Mouse (Mus musculus): ENCODE results near the gene Psmd3. TPM values are rescaled to one million over a fixed set of nuclear protein-coding genes. Genes with fewer than 3 reads are reported as not detected.
A peak's percentile ranks its signal among the peaks of the same experiment; 100 is the strongest.
"Not testable (repeated sequence)": the region's sequence is repeated elsewhere in the genome, so short reads cannot be mapped to it uniquely, and the experiment has no call there.

The Psmd3 gene
- polyA plus RNA-seq, 1 experiment from 2014 or later, result 165 TPM

- peak overlapping the region; percentile 78 for H3K27ac ChIP-seq (replicated peaks)
- no peak for ATAC-seq (ENCODE audit: extremely low read depth, insufficient number of reproducible peaks, low FRiP score, low TSS enrichment)
- H3K4me2 ChIP-seq, result peak overlapping the region; percentile 47
- WGBS, result 47% methylated on average over 24 of the region's 24 CpGs
- peaks cover 52% of the 10 kb centered on the region for H3K36me3 ChIP-seq
- H3K9me3 ChIP-seq, result no peaks in the 10 kb centered on the region
- 0 out of 2 replicates have a peak overlapping the region, but pooled peaks have one; percentile 0 for H3K4me3 ChIP-seq
- H3K27me3 ChIP-seq (replicated peaks), result no peaks in the 10 kb centered on the region
- H3K9ac ChIP-seq, result peak overlapping the region; percentile 64
- H3K4me1 ChIP-seq, result peaks cover 35% of the 10 kb centered on the region
These were observed 39.3 kb downstream of the Psmd3 start for GRCm38 (mm10) chr11:98721458-98722226.

- Histone ChIP-seq H3K9me3 (no peaks in the 10 kb centered on the region), H3K27ac (replicated peaks) (no peak overlapping the region), H3K9ac (no peak overlapping the region), H3K4me1 (peaks cover 30% of the 10 kb centered on the region), H3K36me3 (peaks cover 49% of the 10 kb centered on the region), H3K4me2 (no peak overlapping the region), H3K4me3 (no peak overlapping the region), H3K27me3 (replicated peaks) (no peaks in the 10 kb centered on the region)
- WGBS, result 67% methylated on average over 7 of the region's 7 CpGs
- ATAC-seq (ENCODE audit: extremely low read depth, insufficient number of reproducible peaks, low FRiP score, low TSS enrichment), result no peak
These were observed 40.7 kb downstream of the Psmd3 start for GRCm38 (mm10) chr11:98723098-98723497.

GRCm38 (mm10) chr11:98725926-98726506 lies 43.7 kb downstream of the Psmd3 start:
- WGBS, result 91% methylated on average over 15 of the region's 15 CpGs
- no peaks in the 10 kb centered on the region for H3K9me3 ChIP-seq
- H3K4me3 ChIP-seq, result no peak overlapping the region
- ATAC-seq (ENCODE audit: extremely low read depth, insufficient number of reproducible peaks, low FRiP score, low TSS enrichment), result no peak
- no peak overlapping the region for H3K9ac ChIP-seq
- H3K4me2 ChIP-seq, result no peak overlapping the region
- H3K4me1 ChIP-seq, result peaks cover 25% of the 10 kb centered on the region
- peaks cover 40% of the 10 kb centered on the region for H3K36me3 ChIP-seq
- H3K27ac ChIP-seq (replicated peaks), result no peak overlapping the region
- H3K27me3 ChIP-seq (replicated peaks), result no peaks in the 10 kb centered on the region

GRCm38 (mm10) chr11:98729119-98729588 lies 46.8 kb downstream of the Psmd3 start, which contains the start of gene Med24:
Gene Med24 (minus strand): TSS chr11:98729435.
- Histone ChIP-seq H3K9me3 (0 out of 2 replicates have a peak, but pooled peaks cover 2% of the 10 kb centered on the region), H3K27me3 (replicated peaks) (no peaks in the 10 kb centered on the region), H3K27ac (replicated peaks) (0 out of 2 replicates have a peak within 1 kb of the TSS, but pooled peaks have one; percentile 16), H3K36me3 (peaks cover 36% of the 10 kb centered on the region), H3K4me1 (peaks cover 10% of the 10 kb centered on the region), H3K4me3 (peak within 1 kb of the TSS; percentile 68), H3K9ac (peak within 1 kb of the TSS; percentile 80), H3K4me2 (peak within 1 kb of the TSS; percentile 80)
- ATAC-seq (ENCODE audit: extremely low read depth, insufficient number of reproducible peaks, low FRiP score, low TSS enrichment), result peak; percentile 80; the same call in 1 of the 2 replicates
- WGBS, result 0% methylated on average over 16 of the region's 16 CpGs

GRCm38 (mm10) chr11:98730727-98731126 lies 48.4 kb downstream of the Psmd3 start:
- WGBS, result 59% methylated on average over 4 of the region's 4 CpGs
- H3K4me1 ChIP-seq, result peaks cover 10% of the 10 kb centered on the region
- no peak for ATAC-seq (ENCODE audit: extremely low read depth, insufficient number of reproducible peaks, low FRiP score, low TSS enrichment)
- no peak overlapping the region for H3K4me3 ChIP-seq
- H3K36me3 ChIP-seq, result peaks cover 20% of the 10 kb centered on the region
- H3K9me3 ChIP-seq, result 0 out of 2 replicates have a peak, but pooled peaks cover 5% of the 10 kb centered on the region
- H3K4me2 ChIP-seq, result no peak overlapping the region
- H3K27ac ChIP-seq (replicated peaks), result no peak overlapping the region
- H3K27me3 ChIP-seq (replicated peaks), result no peaks in the 10 kb centered on the region
- H3K9ac ChIP-seq, result no peak overlapping the region

- Histone ChIP-seq H3K27me3 (replicated peaks) (no peaks in the 10 kb centered on the region), H3K4me3 (no peak overlapping the region), H3K27ac (replicated peaks) (no peak overlapping the region), H3K9me3 (0 out of 2 replicates have a peak, but pooled peaks cover 5% of the 10 kb centered on the region), H3K4me2 (no peak overlapping the region), H3K9ac (no peak overlapping the region), H3K36me3 (peaks cover 16% of the 10 kb centered on the region), H3K4me1 (peaks cover 10% of the 10 kb centered on the region)
- 48% methylated on average over 5 of the region's 5 CpGs for WGBS
- ATAC-seq (ENCODE audit: extremely low read depth, insufficient number of reproducible peaks, low FRiP score, low TSS enrichment), result no peak
These were observed 48.8 kb downstream of the Psmd3 start for GRCm38 (mm10) chr11:98731134-98731533.

- 83% methylated on average over 3 of the region's 3 CpGs for WGBS
- no peak overlapping the region for H3K27ac ChIP-seq (replicated peaks)
- 0 out of 2 replicates have a peak, but pooled peaks cover 5% of the 10 kb centered on the region for H3K9me3 ChIP-seq
- H3K9ac ChIP-seq, result no peak overlapping the region
- ATAC-seq (ENCODE audit: extremely low read depth, insufficient number of reproducible peaks, low FRiP score, low TSS enrichment), result no peak
- no peaks in the 10 kb centered on the region for H3K27me3 ChIP-seq (replicated peaks)
- no peaks in the 10 kb centered on the region for H3K36me3 ChIP-seq
- peaks cover 9% of the 10 kb centered on the region for H3K4me1 ChIP-seq
- H3K4me2 ChIP-seq, result no peak overlapping the region
- H3K4me3 ChIP-seq, result no peak overlapping the region
These were observed 51.7 kb downstream of the Psmd3 start for GRCm38 (mm10) chr11:98734020-98734419.

- no peak overlapping the region for H3K4me2 ChIP-seq
- H3K4me1 ChIP-seq, result peaks cover 14% of the 10 kb centered on the region
- no peaks in the 10 kb centered on the region for H3K36me3 ChIP-seq
- WGBS, result 86% methylated on average over 4 of the region's 4 CpGs
- H3K9me3 ChIP-seq, result 0 out of 2 replicates have a peak, but pooled peaks cover 5% of the 10 kb centered on the region
- no peak overlapping the region for H3K27ac ChIP-seq (replicated peaks)
- no peak for ATAC-seq (ENCODE audit: extremely low read depth, insufficient number of reproducible peaks, low FRiP score, low TSS enrichment)
- no peak overlapping the region for H3K4me3 ChIP-seq
- H3K27me3 ChIP-seq (replicated peaks), result no peaks in the 10 kb centered on the region
- H3K9ac ChIP-seq, result no peak overlapping the region
These were observed 52.8 kb downstream of the Psmd3 start for GRCm38 (mm10) chr11:98735111-98735510.

- WGBS, result 75% methylated on average over 1 of the region's 1 CpGs
- Histone ChIP-seq H3K9ac (no peak overlapping the region), H3K36me3 (no peaks in the 10 kb centered on the region), H3K4me2 (no peak overlapping the region), H3K4me1 (peaks cover 23% of the 10 kb centered on the region), H3K9me3 (0 out of 2 replicates have a peak, but pooled peaks cover 5% of the 10 kb centered on the region), H3K27me3 (replicated peaks) (no peaks in the 10 kb centered on the region), H3K4me3 (no peak overlapping the region), H3K27ac (replicated peaks) (no peak overlapping the region)
- no peak for ATAC-seq (ENCODE audit: extremely low read depth, insufficient number of reproducible peaks, low FRiP score, low TSS enrichment)
These were observed 53.8 kb downstream of the Psmd3 start for GRCm38 (mm10) chr11:98736176-98736575.

- H3K4me2 ChIP-seq; H3K9me3 ChIP-seq; H3K27me3 ChIP-seq (replicated peaks); H3K4me3 ChIP-seq; H3K9ac ChIP-seq; ATAC-seq (ENCODE audit: extremely low read depth, insufficient number of reproducible peaks, low FRiP score, low TSS enrichment); H3K27ac ChIP-seq (replicated peaks); H3K36me3 ChIP-seq: not testable (repeated sequence)
- H3K4me1 ChIP-seq, result peaks cover 24% of the 10 kb centered on the region
- WGBS, result 76% methylated on average over 2 of the region's 2 CpGs
These were observed 54.9 kb downstream of the Psmd3 start for GRCm38 (mm10) chr11:98737220-98737619.

GRCm38 (mm10) chr11:98738428-98738911 lies 56.1 kb downstream of the Psmd3 start:
- Histone ChIP-seq H3K27ac (replicated peaks) (no peak overlapping the region), H3K9ac (no peak overlapping the region)
- WGBS, result 39% methylated on average over 4 of the region's 4 CpGs

More at GRCm38 (mm10) chr11:98738428-98738911, 56.1 kb downstream of the Psmd3 start:
- peaks cover 33% of the 10 kb centered on the region for H3K4me1 ChIP-seq
- H3K9me3 ChIP-seq, result 0 out of 2 replicates have a peak, but pooled peaks cover 5% of the 10 kb centered on the region
- H3K4me3 ChIP-seq, result no peak overlapping the region
- ATAC-seq (ENCODE audit: extremely low read depth, insufficient number of reproducible peaks, low FRiP score, low TSS enrichment), result no peak
- H3K36me3 ChIP-seq, result no peaks in the 10 kb centered on the region
- H3K4me2 ChIP-seq, result no peak overlapping the region
- H3K27me3 ChIP-seq (replicated peaks), result no peaks in the 10 kb centered on the region

Measured in heart, embryonic 13.5 days (tissue).